Mouse (Mus musculus) hindbrain, embryonic 16.5 days (tissue): ENCODE data around the gene Twsg1. TPM values are rescaled to one million over a fixed set of nuclear protein-coding genes. Genes with fewer than 3 reads are reported as not detected.

ENCODE experiments used
- ATAC-seq: fragments of 200-750 bp; cut with Nextera tagmentation; 2 replicates; pipeline ENCODE4 v1.8.0; 2017; ENCODE audit warnings: moderate TSS enrichment, moderate library complexity
- H3K27ac ChIP-seq: fragments of 300-500 bp; sonication (generic); 2 replicates; pipeline ENCODE4 v1.5.1; 2014; ENCODE audit warnings: low read depth, mild to moderate bottlenecking, control low read depth, low read length, moderate library complexity
- H3K27me3 ChIP-seq: fragments of 300-500 bp; sonication (generic); replicated peaks from 2 replicates; pipeline ENCODE4 v1.6.1; 2014; ENCODE audit warnings: low read length; ENCODE audit not compliant: control insufficient read depth, insufficient read depth
- H3K36me3 ChIP-seq: fragments of 300-500 bp; sonication (generic); 2 replicates; pipeline ENCODE4 v1.6.1; 2014; ENCODE audit warnings: mild to moderate bottlenecking, low read length, moderate library complexity, mixed read lengths; ENCODE audit not compliant: control insufficient read depth, insufficient read depth
- H3K4me1 ChIP-seq: fragments of 300-500 bp; sonication (generic); 2 replicates; pipeline ENCODE4 v1.6.1; 2014; ENCODE audit warnings: low read depth, low read length; ENCODE audit not compliant: control insufficient read depth, insufficient read depth
- H3K4me2 ChIP-seq: fragments of 300-500 bp; sonication (generic); 2 replicates; pipeline ENCODE4 v1.6.1; 2014; ENCODE audit warnings: mild to moderate bottlenecking, low read length, control low read depth, moderate library complexity
- H3K4me3 ChIP-seq: fragments of 300-500 bp; sonication (generic); 2 replicates; pipeline ENCODE4 v1.5.1; 2014; ENCODE audit warnings: mild to moderate bottlenecking, low read length, control low read depth, moderate library complexity
- H3K9ac ChIP-seq: fragments of 300-500 bp; sonication (generic); 2 replicates; pipeline ENCODE4 v1.6.1; 2014; ENCODE audit warnings: low read depth, mild to moderate bottlenecking, control low read depth, low read length, moderate library complexity
- H3K9me3 ChIP-seq: fragments of 300-500 bp; sonication (generic); 2 replicates; pipeline ENCODE4 v1.6.1; 2014; ENCODE audit warnings: mild to moderate bottlenecking, low read length, moderate library complexity; ENCODE audit not compliant: control insufficient read depth
- WGBS: fragments of 180-500 bp; shearing (Covaris S2); extraction: QIAGEN DNeasy Blood & Tissue Kit; methylation state at CpG from one replicate; pipeline ENCODE4 v1.1.7; 2014; 5-methylcytosine and 5-hydroxymethylcytosine counted together
- polyA plus RNA-seq: library from polyadenylated mRNA; unstranded; fragments of >200 nt; fragmentation: Nextera tagmentation; extraction: Ambion mirVana; gene quantifications from 2 replicates; pipeline ENCODE4 v1.2.1, GENCODE M21; 2015

Gene Twsg1
- polyA plus RNA-seq, 1 experiment from 2014 or later = 48.2 TPM

- Histone ChIP-seq H3K4me2 (peak overlapping the region; percentile 93), H3K9ac (peak overlapping the region; percentile 81), H3K36me3 (no peaks in the 10 kb centered on the region), H3K27ac (peak overlapping the region; percentile 97), H3K4me1 (peaks cover 22% of the 10 kb centered on the region), H3K27me3 (no peaks in the 10 kb centered on the region), H3K4me3 (peak overlapping the region; percentile 97), H3K9me3 (no peaks in the 10 kb centered on the region)
- WGBS = 0% methylated on average over 11 of the region's 11 CpGs
- no peak for ATAC-seq
These were observed 65.7 kb downstream of the Twsg1 start for GRCm38 (mm10) chr17:65885398-65885696.

- ATAC-seq = peak; percentile 99
- H3K9me3 ChIP-seq = no peaks in the 10 kb centered on the region
- H3K27me3 ChIP-seq = no peaks in the 10 kb centered on the region
- H3K27ac ChIP-seq = peak overlapping the region; percentile 97
- peaks cover 22% of the 10 kb centered on the region for H3K4me1 ChIP-seq
- H3K36me3 ChIP-seq = no peaks in the 10 kb centered on the region
- peak overlapping the region; percentile 93 for H3K4me2 ChIP-seq
- WGBS = 0% methylated on average over 58 of the region's 67 CpGs
- H3K9ac ChIP-seq = peak overlapping the region; percentile 95
- peak overlapping the region; percentile 97 for H3K4me3 ChIP-seq
These were observed 66.2 kb downstream of the Twsg1 start for GRCm38 (mm10) chr17:65884691-65885397.

- under 1% methylated on average over 55 of the region's 56 CpGs for WGBS
- peak overlapping the region; percentile 97 for H3K4me3 ChIP-seq
- peaks cover 22% of the 10 kb centered on the region for H3K4me1 ChIP-seq
- no peaks in the 10 kb centered on the region for H3K9me3 ChIP-seq
- H3K27me3 ChIP-seq = no peaks in the 10 kb centered on the region
- H3K4me2 ChIP-seq = peak overlapping the region; percentile 85
- no peaks in the 10 kb centered on the region for H3K36me3 ChIP-seq
- ATAC-seq = peak; percentile 21
- peak overlapping the region; percentile 95 for H3K9ac ChIP-seq
- peak overlapping the region; percentile 96 for H3K27ac ChIP-seq
These were observed 66.9 kb downstream of the Twsg1 start for GRCm38 (mm10) chr17:65884061-65884669.

- no peaks in the 10 kb centered on the region for H3K9me3 ChIP-seq
- 73% methylated on average over 6 of the region's 6 CpGs for WGBS
- peaks cover 11% of the 10 kb centered on the region for H3K4me1 ChIP-seq
- H3K4me2 ChIP-seq = no peak overlapping the region
- no peak overlapping the region for H3K27ac ChIP-seq
- no peak overlapping the region for H3K9ac ChIP-seq
- no peak overlapping the region for H3K4me3 ChIP-seq
- ATAC-seq = no peak
- H3K36me3 ChIP-seq = no peaks in the 10 kb centered on the region
- H3K27me3 ChIP-seq = no peaks in the 10 kb centered on the region
These were observed 74.0 kb downstream of the Twsg1 start for GRCm38 (mm10) chr17:65877026-65877425.

- no peaks in the 10 kb centered on the region for H3K36me3 ChIP-seq
- H3K27ac ChIP-seq = no peak overlapping the region
- H3K27me3 ChIP-seq = no peaks in the 10 kb centered on the region
- H3K9me3 ChIP-seq = no peaks in the 10 kb centered on the region
- no peak overlapping the region for H3K9ac ChIP-seq
- 93% methylated on average over 11 of the region's 11 CpGs for WGBS
- no peak for ATAC-seq
- H3K4me1 ChIP-seq = peaks cover 9% of the 10 kb centered on the region
- no peak overlapping the region for H3K4me2 ChIP-seq
- no peak overlapping the region for H3K4me3 ChIP-seq
These were observed 77.2 kb downstream of the Twsg1 start for GRCm38 (mm10) chr17:65873834-65874233.

GRCm38 (mm10) chr17:65873156-65873555, 77.9 kb downstream of the Twsg1 start:
- H3K36me3 ChIP-seq = no peaks in the 10 kb centered on the region
- H3K4me2 ChIP-seq = no peak overlapping the region
- H3K9me3 ChIP-seq = no peaks in the 10 kb centered on the region
- ATAC-seq = no peak
- H3K27ac ChIP-seq = no peak overlapping the region
- H3K9ac ChIP-seq = no peak overlapping the region
- WGBS = 84% methylated on average over 4 of the region's 4 CpGs
- H3K27me3 ChIP-seq = no peaks in the 10 kb centered on the region
- no peak overlapping the region for H3K4me3 ChIP-seq
- peaks cover 9% of the 10 kb centered on the region for H3K4me1 ChIP-seq

- peaks cover 9% of the 10 kb centered on the region for H3K4me1 ChIP-seq
- peak; percentile 41; the same call in 1 of the 2 replicates for ATAC-seq
- no peak overlapping the region for H3K4me2 ChIP-seq
- WGBS = 29% methylated on average over 6 of the region's 6 CpGs
- no peak overlapping the region for H3K27ac ChIP-seq
- no peaks in the 10 kb centered on the region for H3K9me3 ChIP-seq
- H3K27me3 ChIP-seq = no peaks in the 10 kb centered on the region
- H3K9ac ChIP-seq = no peak overlapping the region
- H3K4me3 ChIP-seq = no peak overlapping the region
- no peaks in the 10 kb centered on the region for H3K36me3 ChIP-seq
These were observed 78.4 kb downstream of the Twsg1 start for GRCm38 (mm10) chr17:65872652-65873051.

- no peak overlapping the region for H3K9ac ChIP-seq
- H3K9me3 ChIP-seq = no peaks in the 10 kb centered on the region
- H3K4me1 ChIP-seq = peaks cover 9% of the 10 kb centered on the region
- 63% methylated on average over 6 of the region's 6 CpGs for WGBS
- H3K27me3 ChIP-seq = no peaks in the 10 kb centered on the region
- ATAC-seq = no peak
- H3K36me3 ChIP-seq = no peaks in the 10 kb centered on the region
- H3K4me2 ChIP-seq = no peak overlapping the region
- no peak overlapping the region for H3K4me3 ChIP-seq
- H3K27ac ChIP-seq = no peak overlapping the region
These were observed 79.0 kb downstream of the Twsg1 start for GRCm38 (mm10) chr17:65872051-65872450.
